Mouse (Mus musculus) CH12.LX (cell line): Measurements from ENCODE around the gene Lypd6.

Source experiments
- CTCF ChIP-seq, 2 experiments: IDR thresholded peaks in 1 of 2; conservative IDR thresholded peaks in 1 of 2; 2 replicates each; pipeline ENCODE4 v1.5.1; 2011 to 2012; ENCODE audit warnings: low read depth in 2 of 2, low read length in 2 of 2, improper control_type of control experiment in 1 of 2, inconsistent platforms in 1 of 2, mild to moderate bottlenecking in 1 of 2, moderate library complexity in 1 of 2
- POLR2A ChIP-seq: IDR thresholded peaks from 2 replicates; pipeline ENCODE4 v1.6.1; 2011; ENCODE audit warnings: low read depth, mild to moderate bottlenecking, improper control_type of control experiment, low read length

- TF ChIP-seq POLR2A (no peak), CTCF (conservative IDR thresholded peaks at IDR 0.05 in 1 of 2, IDR thresholded peaks at IDR 0.05 in 1 of 2; ENCODE audit: low read depth in 2 of 2, low read length in 2 of 2) (no peak)
Observed at GRCm38 (mm10) chr2:50100364-50101151, 34.3 kb downstream of the Lypd6 start.
